Comparison of ENCODE assay signal across 8 mouse cellular contexts in genomic region chr6:29179843-29180242, GRCm38 (mm10). TPM values are rescaled to one million over a fixed set of nuclear protein-coding genes. Genes with fewer than 3 reads are reported as not detected.
DNase-seq lines count a peak whose midpoint lies in the region; ATAC-seq lines count a peak whose summit lies in the region.

No protein-coding gene starts in this region.

- WGBS in heart, embryonic 12.5 days = 41% methylated on average over 8 of the region's 8 CpGs
- WGBS in hindbrain, embryonic 12.5 days = 50% methylated on average over 8 of the region's 8 CpGs
- WGBS in liver, embryonic 12.5 days (ENCODE audit: insufficient replicate concordance) = 34% methylated on average over 8 of the region's 8 CpGs

- H3K27ac ChIP-seq in heart, embryonic 12.5 days (ENCODE audit: poor library complexity, severe bottlenecking) = no peak overlapping the region
- no peak overlapping the region for H3K27ac ChIP-seq in hindbrain, embryonic 12.5 days
- no peak overlapping the region for H3K27ac ChIP-seq in liver, embryonic 12.5 days

- H3K9me3 ChIP-seq in heart, embryonic 12.5 days (replicated peaks) = no peaks in the 10 kb centered on the region
- H3K9me3 ChIP-seq in hindbrain, embryonic 12.5 days (replicated peaks) = no peaks in the 10 kb centered on the region
- H3K9me3 ChIP-seq in liver, embryonic 12.5 days (replicated peaks) = no peaks in the 10 kb centered on the region

- H3K4me1 ChIP-seq in heart, embryonic 12.5 days (replicated peaks) = peaks cover 14% of the 10 kb centered on the region
- H3K4me1 ChIP-seq in hindbrain, embryonic 12.5 days = peaks cover 15% of the 10 kb centered on the region
- H3K4me1 ChIP-seq in liver, embryonic 12.5 days = peaks cover 7% of the 10 kb centered on the region

- no peak for ATAC-seq in heart, embryonic 12.5 days (ENCODE audit: insufficient number of reproducible peaks, low FRiP score)
- no peak for ATAC-seq in hindbrain, embryonic 12.5 days (ENCODE audit: low FRiP score)
- no peak for ATAC-seq in liver, embryonic 12.5 days

- peak overlapping the region; percentile 60 for H3K4me3 ChIP-seq in heart, embryonic 12.5 days
- H3K4me3 ChIP-seq in hindbrain, embryonic 12.5 days = peak overlapping the region; percentile 56
- H3K4me3 ChIP-seq in liver, embryonic 12.5 days = no peak overlapping the region

- H3K9ac ChIP-seq in heart, embryonic 12.5 days = no peak overlapping the region; the same call in 1 of the 2 replicates
- peak overlapping the region; percentile 81; the same call in 1 of the 2 replicates for H3K9ac ChIP-seq in hindbrain, embryonic 12.5 days
- no peak overlapping the region for H3K9ac ChIP-seq in liver, embryonic 12.5 days

- peaks cover 59% of the 10 kb centered on the region for H3K27me3 ChIP-seq in heart, embryonic 12.5 days (replicated peaks)
- peaks cover 61% of the 10 kb centered on the region for H3K27me3 ChIP-seq in hindbrain, embryonic 12.5 days
- peaks cover 86% of the 10 kb centered on the region for H3K27me3 ChIP-seq in liver, embryonic 12.5 days (replicated peaks)

- H3K4me2 ChIP-seq in heart, embryonic 12.5 days = peak overlapping the region; percentile 96
- H3K4me2 ChIP-seq in hindbrain, embryonic 12.5 days (replicated peaks) = peak overlapping the region; percentile 90
- H3K4me2 ChIP-seq in liver, embryonic 12.5 days = peak overlapping the region; percentile 75

- DNase-seq in heart, adult 18-20 months = no peak
- DNase-seq in brain, adult 2 months (ENCODE audit: low read depth, low spot score) = peak; percentile 77
- no peak for DNase-seq in adrenal gland, adult 8-10 months
- DNase-seq in cerebellum, adult 9-10 months = no peak
- DNase-seq in spleen, postnatal 36 days (ENCODE audit: low spot score in 2 of 2) = no peak

- H3K36me3 ChIP-seq in heart, embryonic 12.5 days = no peaks in the 10 kb centered on the region
- H3K36me3 ChIP-seq in hindbrain, embryonic 12.5 days = no peaks in the 10 kb centered on the region
- no peaks in the 10 kb centered on the region for H3K36me3 ChIP-seq in liver, embryonic 12.5 days

RNA-seq across cellular contexts. Expression of gene Prrt4, which starts 0.5 kb away (rescaled TPM):
- 3.0 and 3.1 TPM in 2 replicates for polyA plus RNA-seq in heart, embryonic 12.5 days (2016; fragmentation: Nextera tagmentation; extraction: Ambion mirVana)
- 1 to 10 TPM; 1.3 to 1.7 TPM for total RNA-seq in heart, adult 18-20 months (2021)
- polyA plus RNA-seq in hindbrain, embryonic 12.5 days (2016; fragmentation: Nextera tagmentation; extraction: Ambion mirVana) = 2.4 and 2.6 TPM in 2 replicates
- 0.07 and 0.12 TPM in 2 replicates for polyA plus RNA-seq in liver, embryonic 12.5 days (2016; fragmentation: Nextera tagmentation; extraction: Ambion mirVana)
- total RNA-seq in adrenal gland, adult 8-10 months (2022) = 1 to 10 TPM; 3.0 to 8.9 (median 4.8) TPM

RNA-seq across cellular contexts. Expression of gene Rbm28, which starts 15.0 kb away (rescaled TPM):
- 32.4 and 35.6 TPM in 2 replicates for polyA plus RNA-seq in heart, embryonic 12.5 days (2016; fragmentation: Nextera tagmentation; extraction: Ambion mirVana)
- 10 to 100 TPM; 16.2 to 19.5 TPM for total RNA-seq in heart, adult 18-20 months (2021)
- polyA plus RNA-seq in hindbrain, embryonic 12.5 days (2016; fragmentation: Nextera tagmentation; extraction: Ambion mirVana) = 57.7 and 61.0 TPM in 2 replicates
- polyA plus RNA-seq in liver, embryonic 12.5 days (2016; fragmentation: Nextera tagmentation; extraction: Ambion mirVana) = 23.2 and 27.2 TPM in 2 replicates
- total RNA-seq in adrenal gland, adult 8-10 months (2022) = 10 to 100 TPM; 30.2 to 40.2 (median 35.0) TPM

RNA-seq across cellular contexts. Expression of gene Impdh1, which starts 36.3 kb away (rescaled TPM):
- polyA plus RNA-seq in heart, embryonic 12.5 days (2016; fragmentation: Nextera tagmentation; extraction: Ambion mirVana) = 39.5 and 40.8 TPM in 2 replicates
- total RNA-seq in heart, adult 18-20 months (2021) = 10 to 100 TPM; 18.8 to 19.6 TPM
- polyA plus RNA-seq in hindbrain, embryonic 12.5 days (2016; fragmentation: Nextera tagmentation; extraction: Ambion mirVana) = 49.9 and 52.4 TPM in 2 replicates
- polyA plus RNA-seq in liver, embryonic 12.5 days (2016; fragmentation: Nextera tagmentation; extraction: Ambion mirVana) = 13.7 and 14.3 TPM in 2 replicates
- total RNA-seq in adrenal gland, adult 8-10 months (2022) = 10 to 100 TPM; 46.9 to 67.5 (median 53.0) TPM
